Mouse (Mus musculus): ENCODE data around the gene Gal3st4. TPM values are rescaled to one million over a fixed set of nuclear protein-coding genes. Genes with fewer than 3 reads are reported as not detected.
"Not testable (repeated sequence)": the region's sequence is repeated elsewhere in the genome, so short reads cannot be mapped to it uniquely, and the experiment has no call there.

The Gal3st4 gene
- total and polyA plus RNA-seq, 3 experiments = 0.15 to 0.17 TPM; not detected in 1

GRCm38 (mm10) chr5:138222111-138222510 lies 50.5 kb downstream of the Gal3st4 start (continued):
- no peak for TF ChIP-seq ZNF384 (IDR thresholded peaks at IDR 0.05; ENCODE audit: low read depth, low read length)

DNA sequence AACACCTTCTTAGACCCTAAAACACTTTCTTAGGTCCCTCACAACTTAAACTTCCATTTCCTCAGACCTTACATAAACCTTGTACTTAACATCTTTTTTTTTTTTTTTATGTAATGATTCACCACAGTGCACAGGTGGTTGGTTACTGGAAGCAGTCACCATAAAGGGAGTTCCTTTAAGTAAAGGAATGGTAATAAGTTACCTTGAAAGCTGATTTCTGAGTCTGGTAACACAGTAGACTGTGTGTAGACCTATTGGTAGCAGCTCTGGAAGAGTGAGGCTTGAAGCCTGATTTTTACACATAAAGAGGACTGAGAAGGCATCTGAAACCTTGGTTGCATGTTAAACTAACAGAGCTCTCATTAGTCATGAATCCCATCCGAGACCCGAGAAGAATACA lies 52.8 kb downstream of the Gal3st4 start:
- Histone ChIP-seq H3K4me1 (ENCODE audit: control insufficient read depth in 1 of 2, insufficient read depth in 2 of 2, low read length in 2 of 2) (peaks cover 0 to 2% of the 10 kb centered on the region in 2 experiments; a peak in 1 of 4 replicates), H3K27me3 (ENCODE audit: control insufficient read depth in 1 of 2, insufficient read depth in 2 of 2, low read length in 2 of 2) (peaks cover 2% of the 10 kb centered on the region in 2 experiments; a peak in 1 of 4 replicates), H3K27ac (ENCODE audit: control insufficient read depth, low read depth, low read length) (no peak overlapping the region), H3K79me2 (ENCODE audit: control insufficient read depth, insufficient read depth, low read length, poor library complexity) (no peaks in the 10 kb centered on the region), H3K9me3 (replicated peaks; ENCODE audit: insufficient read depth, low read length) (no peaks in the 10 kb centered on the region), H3K9ac (ENCODE audit: control insufficient read depth, low read depth, low read length, poor library complexity, severe bottlenecking) (no peak overlapping the region), H3K4me3 (ENCODE audit: control insufficient read depth in 1 of 2, insufficient read depth in 1 of 2, low read depth in 2 of 2, low read length in 2 of 2) (no peak overlapping the region), H3K36me3 (ENCODE audit: control insufficient read depth in 1 of 2, insufficient read depth in 2 of 2, low read length in 2 of 2) (peaks cover 0 to 2% of the 10 kb centered on the region in 2 experiments; a peak in 1 of 4 replicates)
- TF ChIP-seq RAD21 (IDR thresholded peaks at IDR 0.05; ENCODE audit: low read depth, low read length) (no peak), POLR2A (IDR thresholded peaks at IDR 0.05; ENCODE audit: control insufficient read depth in 1 of 2, insufficient read depth in 1 of 2, low read depth in 1 of 2, low read length in 2 of 2, poor library complexity in 1 of 2) (no peak), MYC (IDR thresholded peaks at IDR 0.05; ENCODE audit: low read depth, low read length) (no peak), ETS1 (IDR thresholded peaks at IDR 0.05; ENCODE audit: low read depth, low read length) (no peak), JUND (IDR thresholded peaks at IDR 0.05; ENCODE audit: low read depth, low read length) (no peak), POLR2AphosphoS5 (IDR thresholded peaks at IDR 0.05; ENCODE audit: borderline replicate concordance, low read depth, low read length) (no peak), GABPA (IDR thresholded peaks at IDR 0.05; ENCODE audit: low read depth, low read length) (no peak), UBTF (IDR thresholded peaks at IDR 0.05; ENCODE audit: borderline replicate concordance, insufficient read depth, low read depth, low read length) (no peak), E2F4 (IDR thresholded peaks at IDR 0.05; ENCODE audit: borderline replicate concordance, low read depth, low read length) (no peak), NRF1 (IDR thresholded peaks at IDR 0.05; ENCODE audit: insufficient read depth, low read depth, low read length, poor library complexity, severe bottlenecking) (no peak), NELFE (IDR thresholded peaks at IDR 0.05; ENCODE audit: low read depth, low read length) (no peak), KAT2A (conservative IDR thresholded peaks at IDR 0.05; ENCODE audit: low read depth, low read length) (no peak), USF1 (IDR thresholded peaks at IDR 0.05; ENCODE audit: low read depth, low read length) (no peak), MAZ (IDR thresholded peaks at IDR 0.05; ENCODE audit: low read depth, low read length) (no peak), MAX (IDR thresholded peaks at IDR 0.05; ENCODE audit: low read length) (no peak), GATA1 (IDR thresholded peaks at IDR 0.05; ENCODE audit: low read depth, low read length) (no peak), MEF2A (IDR thresholded peaks at IDR 0.05; ENCODE audit: extremely low read depth, insufficient replicate concordance, low read depth, low read length, poor library complexity, severe bottlenecking) (no peak), ZC3H11A (IDR thresholded peaks at IDR 0.05; ENCODE audit: low read depth, low read length) (no peak), MYB (IDR thresholded peaks at IDR 0.05; ENCODE audit: low read depth, low read length) (no peak)
- no peak for DNase-seq (ENCODE audit: low read depth, low spot score)

GRCm38 (mm10) chr5:138216632-138217031 lies 56.0 kb downstream of the Gal3st4 start:
- not testable (repeated sequence) for DNase-seq (ENCODE audit: low read depth, low spot score); H3K4me1 ChIP-seq (ENCODE audit: control insufficient read depth in 1 of 2, insufficient read depth in 2 of 2, low read length in 2 of 2); H3K9me3 ChIP-seq (replicated peaks; ENCODE audit: insufficient read depth, low read length); H3K36me3 ChIP-seq (ENCODE audit: control insufficient read depth in 1 of 2, insufficient read depth in 2 of 2, low read length in 2 of 2); H3K9ac ChIP-seq (ENCODE audit: control insufficient read depth, low read depth, low read length, poor library complexity, severe bottlenecking); H3K27ac ChIP-seq (ENCODE audit: control insufficient read depth, low read depth, low read length); H3K4me3 ChIP-seq (ENCODE audit: control insufficient read depth in 1 of 2, insufficient read depth in 1 of 2, low read depth in 2 of 2, low read length in 2 of 2); H3K27me3 ChIP-seq (ENCODE audit: control insufficient read depth in 1 of 2, insufficient read depth in 2 of 2, low read length in 2 of 2); H3K79me2 ChIP-seq (ENCODE audit: control insufficient read depth, insufficient read depth, low read length, poor library complexity)

Other genes with a start within 250 kb of the Gal3st4 start
- not detected in 2 replicates for gene Smok3c, start 219.6 kb downstream of the Gal3st4 start, total RNA-seq (2012; rRNA removed)
- not detected for gene Smok3c, start 219.6 kb downstream of the Gal3st4 start, polyA plus RNA-seq (2012; ENCODE audit: insufficient read depth in 1 of 2, insufficient read length in 2 of 2, low read depth in 1 of 2, low replicate concordance in 2 of 2, missing spikeins in 1 of 2)
- 11.5 and 13.4 TPM in 2 replicates for gene Zkscan1, start 187.8 kb downstream of the Gal3st4 start, total RNA-seq (2012; rRNA removed)
- 10 to 100 TPM; 10.6 to 51.7 TPM for gene Zkscan1, start 187.8 kb downstream of the Gal3st4 start, polyA plus RNA-seq (2012; ENCODE audit: insufficient read depth in 1 of 2, insufficient read length in 2 of 2, low read depth in 1 of 2, low replicate concordance in 2 of 2, missing spikeins in 1 of 2)
- gene Zscan21, start 155.9 kb downstream of the Gal3st4 start, total RNA-seq (2012; rRNA removed) = 7.6 and 9.0 TPM in 2 replicates
- gene Zscan21, start 155.9 kb downstream of the Gal3st4 start, polyA plus RNA-seq (2012; ENCODE audit: insufficient read depth in 1 of 2, insufficient read length in 2 of 2, low read depth in 1 of 2, low replicate concordance in 2 of 2, missing spikeins in 1 of 2) = 10 to 100 TPM in 1 of 2 experiments, not detected in 1; 10.5 TPM
- gene Zfp113, start 117.1 kb downstream of the Gal3st4 start, total RNA-seq (2012; rRNA removed) = 5.4 and 6.9 TPM in 2 replicates
- gene Zfp113, start 117.1 kb downstream of the Gal3st4 start, polyA plus RNA-seq (2012; ENCODE audit: insufficient read depth in 1 of 2, insufficient read length in 2 of 2, low read depth in 1 of 2, low replicate concordance in 2 of 2, missing spikeins in 1 of 2) = 1 to 10 TPM in 1 of 2 experiments, not detected in 1; 6.8 TPM
- gene Cops6, start 111.8 kb downstream of the Gal3st4 start, total RNA-seq (2012; rRNA removed) = 52.6 and 63.7 TPM in 2 replicates
- gene Cops6, start 111.8 kb downstream of the Gal3st4 start, polyA plus RNA-seq (2012; ENCODE audit: insufficient read depth in 1 of 2, insufficient read length in 2 of 2, low read depth in 1 of 2, low replicate concordance in 2 of 2, missing spikeins in 1 of 2) = 100 to 1,000 TPM in 1 of 2 experiments, not detected in 1; 152 TPM
- gene Ap4m1, start 100.8 kb downstream of the Gal3st4 start, total RNA-seq (2012; rRNA removed) = 19.1 and 22.2 TPM in 2 replicates
- 10 to 100 TPM in 1 of 2 experiments, not detected in 1; 38.5 TPM for gene Ap4m1, start 100.8 kb downstream of the Gal3st4 start, polyA plus RNA-seq (2012; ENCODE audit: insufficient read depth in 1 of 2, insufficient read length in 2 of 2, low read depth in 1 of 2, low replicate concordance in 2 of 2, missing spikeins in 1 of 2)
- gene Mcm7, start 100.4 kb downstream of the Gal3st4 start, total RNA-seq (2012; rRNA removed) = 202 TPM in 2 replicates
- 100 to 1,000 TPM; 255 to 565 TPM for gene Mcm7, start 100.4 kb downstream of the Gal3st4 start, polyA plus RNA-seq (2012; ENCODE audit: insufficient read depth in 1 of 2, insufficient read length in 2 of 2, low read depth in 1 of 2, low replicate concordance in 2 of 2, missing spikeins in 1 of 2)
- 52.6 and 59.6 TPM in 2 replicates for gene Taf6, start 85.4 kb downstream of the Gal3st4 start, total RNA-seq (2012; rRNA removed)
- 10 to 100 TPM in 1 of 2 experiments, not detected in 1; 94.7 TPM for gene Taf6, start 85.4 kb downstream of the Gal3st4 start, polyA plus RNA-seq (2012; ENCODE audit: insufficient read depth in 1 of 2, insufficient read length in 2 of 2, low read depth in 1 of 2, low replicate concordance in 2 of 2, missing spikeins in 1 of 2)
- gene Cnpy4, start 85.4 kb downstream of the Gal3st4 start, total RNA-seq (2012; rRNA removed) = 7.8 TPM in 2 replicates
- 10 to 100 TPM in 1 of 2 experiments, not detected in 1; 12.1 TPM for gene Cnpy4, start 85.4 kb downstream of the Gal3st4 start, polyA plus RNA-seq (2012; ENCODE audit: insufficient read depth in 1 of 2, insufficient read length in 2 of 2, low read depth in 1 of 2, low replicate concordance in 2 of 2, missing spikeins in 1 of 2)
- 5.0 and 5.2 TPM in 2 replicates for gene Mblac1, start 78.5 kb downstream of the Gal3st4 start, total RNA-seq (2012; rRNA removed)
- 1 to 10 TPM in 1 of 2 experiments, not detected in 1; 5.7 TPM for gene Mblac1, start 78.5 kb downstream of the Gal3st4 start, polyA plus RNA-seq (2012; ENCODE audit: insufficient read depth in 1 of 2, insufficient read length in 2 of 2, low read depth in 1 of 2, low replicate concordance in 2 of 2, missing spikeins in 1 of 2)
- gene Nxpe5, start 46.9 kb downstream of the Gal3st4 start, total RNA-seq (2012; rRNA removed) = not detected in 2 replicates
- not detected for gene Nxpe5, start 46.9 kb downstream of the Gal3st4 start, polyA plus RNA-seq (2012; ENCODE audit: insufficient read depth in 1 of 2, insufficient read length in 2 of 2, low read depth in 1 of 2, low replicate concordance in 2 of 2, missing spikeins in 1 of 2)
- gene Lamtor4, start 17.4 kb downstream of the Gal3st4 start, total RNA-seq (2012; rRNA removed) = 45.7 and 51.5 TPM in 2 replicates
- 10 to 100 TPM in 1 of 2 experiments, not detected in 1; 59.0 TPM for gene Lamtor4, start 17.4 kb downstream of the Gal3st4 start, polyA plus RNA-seq (2012; ENCODE audit: insufficient read depth in 1 of 2, insufficient read length in 2 of 2, low read depth in 1 of 2, low replicate concordance in 2 of 2, missing spikeins in 1 of 2)
- 27.8 and 35.6 TPM in 2 replicates for gene BC037034, start 8.8 kb downstream of the Gal3st4 start, total RNA-seq (2012; rRNA removed)
- 10 to 100 TPM in 1 of 2 experiments, not detected in 1; 59.1 TPM for gene BC037034, start 8.8 kb downstream of the Gal3st4 start, polyA plus RNA-seq (2012; ENCODE audit: insufficient read depth in 1 of 2, insufficient read length in 2 of 2, low read depth in 1 of 2, low replicate concordance in 2 of 2, missing spikeins in 1 of 2)
- not detected in 2 replicates for gene Gm43720, start 7.1 kb upstream of the Gal3st4 start, total RNA-seq (2012; rRNA removed)
- gene Gm43720, start 7.1 kb upstream of the Gal3st4 start, polyA plus RNA-seq (2012; ENCODE audit: insufficient read depth in 1 of 2, insufficient read length in 2 of 2, low read depth in 1 of 2, low replicate concordance in 2 of 2, missing spikeins in 1 of 2) = not detected
- 0.04 TPM in 1 of 2 replicates, not detected in the other for gene Gpc2, start 7.2 kb upstream of the Gal3st4 start, total RNA-seq (2012; rRNA removed)
- not detected for gene Gpc2, start 7.2 kb upstream of the Gal3st4 start, polyA plus RNA-seq (2012; ENCODE audit: insufficient read depth in 1 of 2, insufficient read length in 2 of 2, low read depth in 1 of 2, low replicate concordance in 2 of 2, missing spikeins in 1 of 2)
- gene Stag3, start 7.4 kb upstream of the Gal3st4 start, total RNA-seq (2012; rRNA removed) = not detected in 2 replicates
- under 1 TPM in 1 of 2 experiments, not detected in 1; 0.07 TPM for gene Stag3, start 7.4 kb upstream of the Gal3st4 start, polyA plus RNA-seq (2012; ENCODE audit: insufficient read depth in 1 of 2, insufficient read length in 2 of 2, low read depth in 1 of 2, low replicate concordance in 2 of 2, missing spikeins in 1 of 2)
- not detected in 2 replicates for gene Pvrig, start 69.1 kb upstream of the Gal3st4 start, total RNA-seq (2012; rRNA removed)
- gene Pvrig, start 69.1 kb upstream of the Gal3st4 start, polyA plus RNA-seq (2012; ENCODE audit: insufficient read depth in 1 of 2, insufficient read length in 2 of 2, low read depth in 1 of 2, low replicate concordance in 2 of 2, missing spikeins in 1 of 2) = not detected
- 5.5 and 6.7 TPM in 2 replicates for gene Zfp157, start 168.6 kb upstream of the Gal3st4 start, total RNA-seq (2012; rRNA removed)
- gene Zfp157, start 168.6 kb upstream of the Gal3st4 start, polyA plus RNA-seq (2012; ENCODE audit: insufficient read depth in 1 of 2, insufficient read length in 2 of 2, low read depth in 1 of 2, low replicate concordance in 2 of 2, missing spikeins in 1 of 2) = 1 to 10 TPM in 1 of 2 experiments, not detected in 1; 3.8 TPM